Mouse (Mus musculus): ENCODE data around the gene Bglap.
A peak's percentile ranks its signal among the peaks of the same experiment; 100 is the strongest.

DNA sequence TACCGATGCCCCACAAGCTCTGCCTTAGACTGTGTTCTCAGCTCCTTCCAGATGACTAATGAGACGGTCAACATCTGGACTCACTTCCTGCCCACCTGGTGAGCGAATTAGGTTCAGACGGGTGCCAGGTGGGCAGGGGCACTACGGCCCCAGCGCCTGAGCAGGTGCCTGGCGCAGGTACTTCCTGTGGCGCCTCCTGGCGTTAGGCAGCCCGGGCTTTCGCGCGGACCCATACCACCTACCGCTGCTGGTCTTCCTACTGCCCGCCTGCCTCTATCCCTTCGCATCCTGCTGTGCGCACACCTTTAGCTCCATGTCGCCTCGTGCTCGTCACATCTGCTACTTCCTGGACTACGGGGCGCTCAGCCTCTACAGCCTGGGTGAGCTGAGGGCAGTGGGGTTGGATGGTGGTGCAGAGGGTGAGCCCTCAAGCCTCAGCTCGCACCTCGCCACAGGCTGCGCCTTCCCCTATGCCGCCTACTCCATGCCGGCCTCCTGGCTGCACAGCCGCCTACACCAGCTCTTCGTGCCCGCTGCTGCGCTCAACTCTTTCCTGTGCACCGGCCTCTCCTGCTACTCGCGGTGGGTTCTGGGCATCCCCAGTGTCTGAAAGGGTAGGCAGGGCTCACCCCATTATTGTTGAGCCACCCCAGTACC lies 18.4 kb downstream of the Bglap start:
- TF ChIP-seq CTCF (IDR thresholded peaks at IDR 0.05; ENCODE audit: low read depth) (peak; percentile 51), EP300 (IDR thresholded peaks at IDR 0.05; ENCODE audit: low read depth) (no peak)
